Mouse (Mus musculus): ENCODE data around the gene Nemp2.
"Not testable (repeated sequence)": the region's sequence is repeated elsewhere in the genome, so short reads cannot be mapped to it uniquely, and the experiment has no call there.

Gene Nemp2

GRCm38 (mm10) chr1:52658160-52658559 lies 27.7 kb downstream of the Nemp2 start:
- no peak for DNase-seq

GRCm38 (mm10) chr1:52660278-52660677 lies 29.8 kb downstream of the Nemp2 start:
- DNase-seq, result no peak

DNA sequence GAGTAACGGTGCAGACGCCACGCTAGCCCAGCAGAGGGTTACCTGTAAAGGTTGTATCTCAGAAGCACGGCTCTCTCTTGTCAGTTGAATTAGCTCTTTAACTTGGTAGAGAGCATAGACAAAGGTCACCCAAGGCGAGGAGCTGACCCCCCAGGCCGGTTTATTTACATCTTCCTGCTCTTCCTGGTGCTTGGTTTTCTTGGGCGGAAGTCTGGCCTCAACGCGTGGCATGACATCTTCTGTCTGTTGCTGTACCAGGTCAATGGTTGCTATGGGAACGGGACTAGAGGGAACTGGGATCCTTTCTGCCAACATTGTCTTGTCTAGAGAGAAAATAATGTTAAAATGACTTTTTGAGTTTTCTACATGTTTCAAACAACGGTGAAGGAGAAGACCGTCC lies 30.3 kb downstream of the Nemp2 start:
- DNase-seq, result no peak

- peak; percentile 64 for DNase-seq
These were observed 32.7 kb downstream of the Nemp2 start for GRCm38 (mm10) chr1:52663228-52663627.

- no peak for DNase-seq
These were observed 38.3 kb downstream of the Nemp2 start for GRCm38 (mm10) chr1:52668743-52669323.

DNA sequence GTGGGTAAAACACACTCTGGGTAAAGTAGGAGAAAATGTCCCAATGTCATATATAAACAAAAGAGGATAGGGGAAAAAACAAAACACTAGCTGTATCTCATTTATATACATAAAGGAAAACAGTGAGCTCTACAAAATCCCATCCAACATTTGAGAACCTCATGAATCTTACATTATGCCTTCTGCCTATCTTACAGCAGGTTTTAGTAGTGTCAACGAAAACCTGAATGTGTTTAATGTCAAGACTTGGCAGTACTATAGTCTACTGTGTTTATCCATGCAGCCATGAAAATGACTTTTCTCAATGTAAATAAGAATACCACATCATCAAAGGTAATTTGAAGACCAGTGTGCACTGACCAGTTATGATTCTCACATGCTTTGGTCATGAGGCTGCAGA lies 39.4 kb downstream of the Nemp2 start:
- DNase-seq, result no peak

DNA sequence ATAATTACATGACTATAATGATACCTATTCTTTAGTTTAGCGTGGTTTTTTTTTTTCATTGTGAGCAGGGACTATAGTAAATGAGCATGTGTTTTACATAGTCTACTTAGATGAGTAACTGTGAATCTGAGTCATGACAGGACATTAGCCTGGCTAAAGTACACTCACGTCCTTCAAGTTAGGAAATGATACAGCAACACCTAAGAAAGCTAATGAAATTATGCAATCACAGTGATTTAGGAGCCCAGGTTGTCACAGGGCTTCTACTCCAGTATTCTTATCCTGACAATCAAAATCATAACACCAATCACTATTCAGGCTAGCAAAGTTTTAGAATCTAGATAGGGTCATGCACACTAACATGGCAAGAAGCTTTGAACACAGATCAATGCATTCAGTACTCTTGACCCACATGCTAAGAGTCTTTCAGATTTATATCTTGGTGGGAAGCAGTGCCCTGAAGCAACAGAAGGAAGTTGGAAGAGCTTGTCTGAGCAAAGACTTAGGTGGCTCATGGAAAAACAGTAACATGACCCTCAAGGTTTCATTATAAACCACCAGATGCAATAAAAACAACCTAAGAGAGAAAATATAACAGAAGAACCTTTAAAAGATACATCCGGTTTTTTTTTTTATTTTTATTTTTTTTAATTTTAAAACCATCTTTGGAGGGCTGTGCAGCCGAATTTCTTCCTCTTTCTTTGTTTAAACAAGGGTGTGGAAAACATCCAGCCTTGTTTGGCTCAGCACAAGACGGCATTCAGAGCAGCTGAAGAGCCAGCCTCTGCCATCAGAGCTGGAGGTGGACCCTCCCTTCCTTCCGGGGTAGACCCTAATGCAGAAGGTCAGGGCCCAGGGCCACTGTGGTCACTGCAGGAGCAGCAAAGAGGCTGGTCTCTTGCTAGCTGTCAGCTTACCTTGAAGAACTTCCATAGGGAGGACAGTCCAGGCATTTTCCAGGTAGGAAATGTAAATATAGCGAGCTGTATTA lies 45.4 kb downstream of the Nemp2 start:
- DNase-seq, result no peak

DNA sequence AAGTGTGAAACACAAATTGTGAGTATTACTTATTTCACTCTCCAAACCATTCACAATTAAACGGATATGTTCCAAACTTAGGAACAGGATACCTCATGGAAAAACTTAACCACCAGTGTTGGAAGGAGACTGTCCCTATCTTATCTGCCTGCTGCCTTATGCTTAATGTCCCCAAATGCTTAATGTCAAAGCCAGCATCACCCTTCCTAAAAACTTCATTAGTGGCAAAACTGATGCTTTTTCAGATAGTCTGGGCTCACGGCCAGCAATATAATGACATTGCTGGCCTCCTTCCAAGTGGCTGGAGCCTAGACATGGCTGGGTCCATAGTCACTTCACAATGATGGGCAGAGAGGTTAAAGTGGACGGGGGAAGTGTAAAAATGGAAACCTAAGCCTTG lies 46.1 kb downstream of the Nemp2 start:
- no peak for DNase-seq

- DNase-seq, result no peak
These were observed 53.0 kb downstream of the Nemp2 start for GRCm38 (mm10) chr1:52683550-52683949.

GRCm38 (mm10) chr1:52687636-52688035 lies 57.1 kb downstream of the Nemp2 start:
- no peak for DNase-seq

DNA sequence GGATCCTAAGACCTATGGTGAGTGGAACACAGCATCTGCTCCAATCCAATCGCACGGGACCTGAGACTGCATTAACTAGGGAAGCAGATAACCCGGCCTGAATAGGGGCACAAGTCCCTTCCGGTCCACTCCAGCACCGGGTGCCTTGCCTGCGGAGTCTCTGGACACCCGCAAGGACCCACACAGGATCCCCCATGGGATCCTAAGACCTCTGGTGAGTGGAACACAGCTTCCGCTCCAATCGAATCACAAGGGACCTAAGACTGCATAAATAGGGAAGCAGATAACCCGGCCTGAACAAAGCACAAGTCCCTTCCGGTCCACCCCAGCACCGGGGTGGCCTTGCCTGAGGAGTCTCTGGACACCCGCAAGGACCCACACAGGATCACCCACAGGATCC lies 64.0 kb downstream of the Nemp2 start:
- DNase-seq, result not testable (repeated sequence)

Measured in right cerebral cortex, postnatal 25 days (tissue).